Mouse (Mus musculus) ES-Bruce4 (cell line): Measurements from ENCODE around the gene Vwce. TPM values are rescaled to one million over a fixed set of nuclear protein-coding genes. Genes with fewer than 3 reads are reported as not detected.

Experiments used
- H3K27ac ChIP-seq: 2 replicates; pipeline ENCODE4 v1.5.1; 2012; ENCODE audit warnings: low read length, inconsistent platforms; ENCODE audit not compliant: insufficient read depth
- H3K27me3 ChIP-seq: 2 replicates; pipeline ENCODE4 v1.6.1; 2012; ENCODE audit warnings: mild to moderate bottlenecking, low read length, inconsistent platforms; ENCODE audit not compliant: control insufficient read depth, poor library complexity, insufficient read depth, severe bottlenecking
- H3K36me3 ChIP-seq: 2 replicates; pipeline ENCODE4 v1.6.1; 2012; ENCODE audit warnings: inconsistent platforms, mild to moderate bottlenecking, low read length, moderate library complexity; ENCODE audit not compliant: control insufficient read depth, poor library complexity, insufficient read depth, severe bottlenecking
- H3K4me1 ChIP-seq: one replicate; pipeline ENCODE4 v1.8.1; 2011; ENCODE audit warnings: low read length; ENCODE audit not compliant: control insufficient read depth, insufficient read depth
- H3K4me3 ChIP-seq: 2 replicates; pipeline ENCODE4 v1.5.1; 2011; ENCODE audit warnings: low read depth, mild to moderate bottlenecking, low read length
- H3K9ac ChIP-seq: 2 replicates; pipeline ENCODE4 v1.6.1; 2012; ENCODE audit warnings: low read depth, mild to moderate bottlenecking, inconsistent platforms; ENCODE audit not compliant: poor library complexity, severe bottlenecking
- H3K9me3 ChIP-seq: replicated peaks from 2 replicates; pipeline ENCODE4 v1.6.1; 2012; ENCODE audit warnings: mild to moderate bottlenecking, low read length, inconsistent platforms; ENCODE audit not compliant: control insufficient read depth, poor library complexity, insufficient read depth, severe bottlenecking
- CTCF ChIP-seq: IDR thresholded peaks from one replicate; pipeline ENCODE4 v1.8.1; 2011; ENCODE audit warnings: low read depth, low read length
- EP300 ChIP-seq: IDR thresholded peaks from 2 replicates; pipeline ENCODE4 v1.6.1; 2011; ENCODE audit warnings: low read depth, low read length; ENCODE audit not compliant: insufficient read depth
- POLR2A ChIP-seq: IDR thresholded peaks from one replicate; pipeline ENCODE4 v1.8.1; 2011; ENCODE audit warnings: low read length; ENCODE audit not compliant: insufficient read depth
- polyA plus RNA-seq: library from polyadenylated mRNA; stranded (reverse); fragments of >200 nt; gene quantifications from 2 replicates; pipeline ENCODE4 v1.2.4, GENCODE M21; 2011; ENCODE audit warnings: low read depth; ENCODE audit not compliant: missing spikeins, insufficient read depth, insufficient read length

The Vwce gene
- polyA plus RNA-seq, 1 experiment, result 2.0 TPM

- Histone ChIP-seq H3K27me3 (no peaks in the 10 kb centered on the region), H3K9ac (no peak overlapping the region), H3K4me1 (peaks cover 2% of the 10 kb centered on the region), H3K4me3 (no peak overlapping the region), H3K9me3 (no peaks in the 10 kb centered on the region), H3K27ac (no peak overlapping the region), H3K36me3 (no peaks in the 10 kb centered on the region)
- TF ChIP-seq EP300, result no peak
- no peak for TF ChIP-seq CTCF
- no peak for TF ChIP-seq POLR2A
Measured at GRCm38 (mm10) chr19:10695801-10696200, 61.8 kb downstream of the Vwce start.

DNA sequence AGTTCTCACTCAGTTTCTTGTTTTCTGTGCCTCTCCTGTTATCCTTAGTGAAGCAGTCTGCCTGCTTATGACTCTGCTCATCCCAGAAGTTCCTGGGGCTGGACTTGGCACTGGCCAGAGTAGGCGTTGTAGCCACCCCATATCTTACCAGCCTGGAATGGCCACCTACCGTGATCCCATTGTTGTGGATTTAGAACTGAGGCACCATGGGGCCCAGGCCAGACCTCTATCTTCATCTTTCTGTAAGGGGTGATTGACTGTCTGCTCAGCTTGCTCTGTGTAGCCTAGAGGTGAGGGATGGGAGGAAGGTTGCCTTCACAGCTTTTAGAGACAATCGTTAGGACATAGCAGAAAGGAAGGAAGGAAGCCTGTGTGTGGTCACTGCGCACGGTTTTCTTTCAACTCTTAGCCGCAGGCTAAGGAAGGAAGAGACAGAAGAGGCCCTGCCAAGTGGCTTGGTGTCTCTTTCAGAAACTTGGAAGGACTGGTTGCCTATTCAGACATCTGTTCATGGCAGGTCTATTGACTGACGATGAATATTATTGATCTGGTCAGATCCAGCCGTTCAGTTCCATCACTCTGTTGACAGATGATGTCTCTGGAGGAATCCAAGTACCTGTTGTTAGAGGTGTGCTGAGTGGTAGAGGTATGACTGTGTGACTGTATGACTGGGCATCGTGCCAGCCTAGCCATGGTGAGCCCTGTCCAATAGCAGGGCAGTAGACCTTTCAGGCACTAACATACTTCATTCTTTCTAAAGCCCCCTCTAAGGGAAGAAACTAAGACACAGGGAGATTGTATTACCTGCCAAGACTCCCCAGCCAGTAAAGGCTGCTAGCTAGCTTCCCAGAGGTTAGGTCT is 64.3 kb downstream of the Vwce start:
- no peak overlapping the region for H3K9ac ChIP-seq
- H3K4me3 ChIP-seq, result no peak overlapping the region

DNA sequence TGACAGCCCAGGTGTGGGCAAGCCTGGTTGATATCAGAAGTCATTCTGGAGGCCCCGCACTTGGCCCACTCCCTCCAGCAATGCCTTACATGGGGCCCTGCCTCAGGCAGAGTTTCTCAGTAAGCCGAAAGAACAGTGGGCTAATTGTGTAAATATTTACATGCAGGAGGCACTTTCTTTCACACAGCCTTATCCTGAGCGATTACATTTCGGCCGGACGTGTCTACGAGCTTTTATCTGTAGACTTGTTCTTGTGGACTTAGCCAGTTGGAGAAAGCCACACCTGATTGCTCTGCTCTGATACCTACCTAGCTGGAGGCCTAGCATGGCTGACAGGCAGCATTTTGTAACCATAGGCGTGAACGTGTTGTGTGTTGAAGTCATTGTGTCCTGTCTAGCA is 65.8 kb downstream of the Vwce start:
- no peak for TF ChIP-seq EP300
- no peak for TF ChIP-seq POLR2A
- TF ChIP-seq CTCF, result no peak
- Histone ChIP-seq H3K9ac (no peak overlapping the region), H3K4me3 (no peak overlapping the region), H3K36me3 (no peaks in the 10 kb centered on the region), H3K27ac (no peak overlapping the region), H3K4me1 (peaks cover 2% of the 10 kb centered on the region), H3K27me3 (no peaks in the 10 kb centered on the region), H3K9me3 (no peaks in the 10 kb centered on the region)

More for the DNA sequence above, 64.3 kb downstream of the Vwce start:
- Histone ChIP-seq H3K4me1 (peaks cover 2% of the 10 kb centered on the region), H3K36me3 (no peaks in the 10 kb centered on the region), H3K27me3 (no peaks in the 10 kb centered on the region), H3K27ac (no peak overlapping the region), H3K9me3 (no peaks in the 10 kb centered on the region)
- TF ChIP-seq CTCF, result no peak
- TF ChIP-seq POLR2A, result no peak
- TF ChIP-seq EP300, result no peak

DNA sequence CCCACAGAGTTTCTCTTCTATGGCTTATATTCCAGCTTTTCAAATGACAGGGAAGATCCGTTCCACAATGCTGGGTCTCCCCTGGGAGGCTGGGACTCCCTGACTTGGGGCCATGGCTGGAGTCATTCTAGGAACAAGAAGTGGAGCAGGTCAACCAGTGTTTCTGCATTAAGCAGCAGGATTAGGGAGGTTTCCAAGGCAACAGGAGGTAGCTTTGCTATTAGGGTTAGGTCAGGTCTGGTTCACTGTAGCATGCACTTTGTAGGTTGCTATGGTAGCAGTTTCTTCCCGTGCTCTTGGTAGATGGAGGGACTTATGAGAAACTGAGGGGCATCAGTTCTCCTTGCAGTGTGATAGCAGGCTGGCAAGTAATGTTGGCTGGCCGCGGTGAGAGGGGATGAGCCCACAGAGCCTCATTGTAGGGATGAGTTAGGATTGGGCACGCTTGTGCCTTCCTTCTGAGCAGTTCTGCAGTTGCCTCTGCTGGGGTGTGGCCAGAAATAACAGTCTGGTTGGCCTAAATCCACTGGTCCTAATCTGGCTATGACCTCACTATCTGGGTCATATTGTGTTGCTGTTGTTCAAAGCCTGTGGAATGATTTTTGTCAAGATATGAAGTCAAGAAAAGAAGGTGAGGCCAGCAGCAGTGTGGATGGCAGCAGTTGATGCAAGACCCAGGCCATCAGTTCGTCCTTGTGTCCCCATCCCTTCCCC is 67.2 kb downstream of the Vwce start:
- peaks cover 2% of the 10 kb centered on the region for H3K4me1 ChIP-seq
- no peaks in the 10 kb centered on the region for H3K36me3 ChIP-seq
- no peak overlapping the region for H3K27ac ChIP-seq
- H3K9ac ChIP-seq, result no peak overlapping the region
- no peaks in the 10 kb centered on the region for H3K27me3 ChIP-seq
- H3K9me3 ChIP-seq, result no peaks in the 10 kb centered on the region
- H3K4me3 ChIP-seq, result no peak overlapping the region
- no peak for TF ChIP-seq POLR2A
- TF ChIP-seq EP300, result no peak
- no peak for TF ChIP-seq CTCF

DNA sequence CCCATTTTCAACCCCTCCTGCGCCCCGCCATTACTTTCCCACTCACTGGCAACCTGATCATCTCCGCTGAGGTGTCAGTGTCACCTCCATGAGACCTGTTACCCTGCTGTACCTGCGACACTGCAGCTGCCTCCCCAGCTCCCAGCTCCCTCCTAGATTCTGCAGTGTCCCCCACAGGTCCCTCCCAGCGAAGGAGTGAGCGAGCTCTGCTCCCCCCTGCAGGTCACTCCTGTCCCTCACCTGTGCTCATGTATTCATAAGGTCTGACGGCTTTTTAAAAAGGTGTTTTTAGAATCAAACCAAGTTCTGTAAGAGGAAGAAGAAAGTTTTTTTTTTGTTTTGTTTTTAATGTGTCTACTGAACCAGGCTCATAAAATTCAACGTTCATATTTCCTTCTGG is 68.1 kb downstream of the Vwce start:
- Histone ChIP-seq H3K9me3 (no peaks in the 10 kb centered on the region), H3K27ac (no peak overlapping the region), H3K4me3 (no peak overlapping the region), H3K36me3 (no peaks in the 10 kb centered on the region), H3K9ac (no peak overlapping the region), H3K27me3 (no peaks in the 10 kb centered on the region), H3K4me1 (peaks cover 2% of the 10 kb centered on the region)
- peak; percentile 23 for TF ChIP-seq CTCF
- TF ChIP-seq EP300, result no peak

DNA sequence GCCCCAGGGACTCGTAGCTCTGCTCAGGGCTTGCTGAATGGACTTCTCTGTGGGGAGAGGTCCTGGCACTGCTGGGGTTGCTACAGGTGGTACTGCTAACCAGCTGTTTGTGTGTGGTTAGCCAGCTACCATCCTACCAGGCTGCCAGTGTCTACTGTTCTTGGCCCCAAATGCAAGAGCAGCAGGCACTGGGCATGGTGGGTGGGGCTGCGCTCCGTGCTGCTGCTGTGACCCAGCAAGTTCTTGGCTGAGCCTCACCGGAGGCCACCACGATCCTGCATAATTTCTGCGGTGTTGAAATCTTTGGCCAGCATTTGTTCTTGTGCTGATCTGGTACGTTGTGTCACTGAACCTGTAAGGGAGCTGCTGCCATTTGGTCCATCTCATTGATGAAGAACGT is 69.5 kb downstream of the Vwce start:
- Histone ChIP-seq H3K4me3 (no peak overlapping the region), H3K9me3 (no peaks in the 10 kb centered on the region), H3K27me3 (no peaks in the 10 kb centered on the region), H3K4me1 (no peaks in the 10 kb centered on the region), H3K36me3 (no peaks in the 10 kb centered on the region), H3K27ac (no peak overlapping the region), H3K9ac (no peak overlapping the region)
- TF ChIP-seq POLR2A (no peak), CTCF (no peak), EP300 (no peak)
